Mouse (Mus musculus): ENCODE measurements around the gene Nipal4.

Gene Nipal4

DNA sequence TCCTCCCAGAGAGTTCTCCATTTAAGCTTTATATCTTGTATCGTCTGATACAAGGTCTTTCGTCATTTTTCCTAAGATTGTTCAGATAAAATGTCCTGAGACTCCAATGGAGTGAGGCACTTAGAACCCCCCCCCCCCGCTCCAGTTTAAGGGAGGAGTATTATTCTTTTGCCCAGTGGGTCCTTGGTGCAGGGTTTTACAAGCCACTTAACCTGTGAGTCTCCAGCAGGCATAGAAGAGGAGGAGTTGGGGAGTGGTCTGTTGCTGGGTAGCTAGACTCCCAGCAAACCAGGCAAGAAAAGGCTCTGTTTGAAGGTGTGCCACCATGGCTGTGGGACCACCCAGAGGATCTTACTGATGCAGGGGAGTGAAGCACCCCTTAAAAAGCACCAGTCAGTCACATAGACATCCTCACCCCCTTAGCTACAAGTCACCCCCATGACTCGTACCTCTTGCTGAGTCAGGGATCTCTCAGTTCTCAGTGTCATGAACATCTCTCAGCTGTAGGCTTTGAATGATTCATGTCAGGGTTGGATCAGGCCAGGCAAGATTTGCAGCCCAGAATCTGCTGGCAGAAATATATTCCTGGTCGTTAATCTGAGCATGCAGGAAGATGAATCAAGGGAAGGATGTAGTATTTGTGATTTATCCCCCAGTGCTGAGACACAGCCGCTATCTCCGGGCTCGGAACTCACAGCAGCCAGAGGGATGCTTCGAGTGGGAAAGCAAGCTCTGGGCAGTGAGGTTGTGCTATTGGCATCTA is 50.7 kb downstream of the Nipal4 start:
- peak; percentile 55 for ATAC-seq (ENCODE audit: low TSS enrichment)

DNA sequence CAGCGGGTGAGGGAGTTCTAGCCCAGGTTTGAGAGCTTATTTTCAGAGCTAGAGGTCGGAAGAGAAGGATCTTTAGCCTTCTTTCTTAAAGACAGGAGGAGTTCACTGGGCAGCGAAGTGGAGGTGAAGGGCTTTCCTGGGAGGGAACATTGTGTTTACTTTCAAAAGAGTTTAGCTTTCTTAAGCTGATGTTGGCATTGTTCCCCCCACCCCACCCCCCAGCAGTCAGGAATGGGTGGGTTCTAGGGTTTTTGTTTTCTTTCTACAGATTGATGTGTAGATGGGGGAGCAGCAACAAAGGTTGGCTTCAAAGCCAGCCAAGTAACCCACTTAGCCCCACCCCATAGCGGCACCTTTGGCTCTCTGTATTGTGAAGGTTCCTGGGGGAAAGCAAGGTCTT is 51.3 kb downstream of the Nipal4 start:
- no peak for ATAC-seq (ENCODE audit: low TSS enrichment)

DNA sequence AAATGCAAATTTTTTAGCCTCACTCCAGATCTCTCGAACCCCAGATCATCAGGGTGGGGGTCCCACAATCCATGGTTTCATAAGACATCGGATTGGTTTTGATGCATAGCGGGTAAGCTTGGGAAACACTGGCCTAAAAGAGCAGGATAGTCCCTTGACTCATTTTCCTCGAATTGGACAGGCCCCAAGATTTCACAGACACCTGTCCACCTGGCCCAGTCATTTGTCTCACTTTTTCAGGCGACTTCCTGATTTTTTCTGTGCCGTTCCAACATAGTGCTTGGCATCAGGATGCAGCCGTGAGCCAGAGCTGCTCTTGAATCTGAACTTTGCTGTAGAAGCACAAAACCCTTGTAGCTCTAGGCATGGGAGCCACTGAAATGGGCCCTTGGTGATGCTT is 52.1 kb downstream of the Nipal4 start:
- peak; percentile 5; the same call in 1 of the 2 replicates for ATAC-seq (ENCODE audit: low TSS enrichment)

DNA sequence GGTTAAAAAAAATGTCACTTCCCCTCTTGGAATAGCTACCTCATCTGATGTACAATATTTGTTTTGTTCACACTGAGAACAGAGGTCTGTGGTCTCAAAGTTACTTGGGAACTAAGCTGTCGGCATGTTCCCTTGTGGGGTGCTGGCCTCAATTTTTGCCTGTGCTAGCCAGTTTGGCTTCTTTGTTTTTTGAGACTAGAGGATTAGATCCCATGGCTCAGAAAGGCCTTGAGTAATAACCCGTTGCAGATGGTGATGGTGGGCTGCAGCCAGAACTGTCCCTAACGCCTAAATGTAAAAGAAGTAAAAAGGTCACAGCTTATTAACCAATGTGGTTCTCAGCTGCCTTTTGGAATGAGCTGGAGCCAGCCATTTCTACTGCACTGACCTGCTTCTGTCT is 53.1 kb downstream of the Nipal4 start:
- no peak for ATAC-seq (ENCODE audit: low TSS enrichment)

DNA sequence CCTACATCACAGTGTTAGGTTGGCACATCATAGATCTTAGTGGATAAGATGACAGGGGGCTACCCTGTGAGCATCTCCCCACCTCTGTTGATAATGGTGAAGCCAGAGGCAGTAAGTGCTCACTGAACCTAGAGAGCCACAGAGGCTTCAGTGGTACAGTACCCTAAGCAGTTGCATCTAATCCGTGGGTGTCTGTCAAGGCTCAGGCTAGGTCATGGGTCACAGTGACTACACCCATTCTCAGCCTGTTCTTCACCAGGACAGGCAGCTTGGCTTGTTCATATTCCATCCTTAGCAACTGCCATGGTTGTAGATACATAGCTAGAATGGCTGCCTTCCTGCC is 55.4 kb downstream of the Nipal4 start:
- ATAC-seq (ENCODE audit: low TSS enrichment), result no peak

DNA sequence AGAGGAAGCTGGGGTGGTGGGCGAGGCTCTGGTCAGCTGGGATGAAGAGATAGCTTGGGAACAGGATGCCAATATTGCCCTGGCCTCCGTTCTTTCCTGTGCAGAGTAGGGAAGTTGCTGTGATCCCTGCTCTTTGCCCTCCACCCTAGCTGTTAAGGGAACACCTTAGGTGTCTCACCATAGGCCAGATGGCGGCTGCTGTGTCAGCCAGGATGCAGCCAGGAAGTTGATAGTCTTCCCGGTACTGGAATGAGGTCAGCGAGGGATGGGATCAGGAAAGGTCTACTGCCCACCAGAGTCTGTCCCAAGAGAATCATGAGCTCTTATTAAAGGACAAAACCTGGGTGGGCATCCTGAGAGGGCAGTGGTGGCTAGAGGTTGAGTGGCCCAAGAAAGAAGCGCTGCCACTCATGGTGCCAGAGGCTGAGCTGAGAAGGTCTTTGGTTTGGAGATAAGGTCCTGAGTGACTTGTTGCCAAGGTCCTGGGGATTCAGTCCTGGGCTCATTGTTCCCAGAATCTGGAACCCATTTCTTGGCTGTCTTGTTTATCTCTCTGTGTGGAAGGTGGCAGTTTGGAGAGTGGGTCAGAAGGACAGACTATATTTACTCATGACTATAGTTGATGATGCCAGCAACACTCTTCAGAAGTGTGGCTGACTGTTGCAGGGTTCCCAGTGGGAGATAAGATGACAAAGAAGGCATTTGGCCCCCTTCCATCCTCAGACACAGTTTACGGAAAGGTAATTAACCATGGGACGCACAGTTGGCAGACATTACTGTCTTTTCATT is 56.0 kb downstream of the Nipal4 start:
- ATAC-seq (ENCODE audit: low TSS enrichment), result no peak

DNA sequence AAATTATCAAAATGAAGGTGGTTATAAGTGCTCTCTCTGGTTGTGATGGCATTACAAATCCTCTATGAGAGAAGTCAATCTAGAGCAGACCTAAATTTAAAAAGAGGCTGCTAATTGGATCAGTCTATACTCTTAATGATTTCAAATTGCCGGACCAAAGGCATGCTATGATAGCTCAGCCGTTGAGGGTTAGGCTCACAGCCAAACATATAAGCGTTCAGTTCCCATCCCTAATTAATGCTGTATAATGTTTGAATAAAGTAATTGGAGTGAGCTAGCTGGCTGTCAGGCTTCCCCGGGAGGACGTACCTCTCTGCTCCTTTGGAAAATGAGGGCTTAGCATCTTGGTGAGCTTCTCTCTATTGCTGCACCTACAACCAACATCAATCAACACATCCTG is 57.1 kb downstream of the Nipal4 start:
- no peak for ATAC-seq (ENCODE audit: low TSS enrichment)

DNA sequence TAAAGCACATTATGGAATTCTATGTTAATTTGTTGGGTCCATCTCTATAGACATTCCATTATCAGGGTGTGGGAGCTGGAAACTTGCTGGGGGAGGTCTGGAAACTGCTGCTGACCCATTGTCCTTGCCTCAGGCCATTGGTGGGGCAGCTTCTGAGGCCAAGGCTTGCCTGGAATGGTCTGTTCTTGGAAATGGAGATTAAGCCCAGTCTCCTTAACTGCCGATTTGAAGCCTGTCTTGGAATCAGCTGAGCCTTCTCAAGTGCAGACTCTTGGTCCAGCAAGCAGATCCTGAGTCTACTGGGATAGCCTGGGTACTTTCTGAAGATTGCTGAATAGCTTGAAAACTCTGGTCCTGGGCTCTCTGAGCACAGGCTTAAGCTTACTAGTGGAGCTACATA is 59.3 kb downstream of the Nipal4 start:
- no peak for ATAC-seq (ENCODE audit: low TSS enrichment)

DNA sequence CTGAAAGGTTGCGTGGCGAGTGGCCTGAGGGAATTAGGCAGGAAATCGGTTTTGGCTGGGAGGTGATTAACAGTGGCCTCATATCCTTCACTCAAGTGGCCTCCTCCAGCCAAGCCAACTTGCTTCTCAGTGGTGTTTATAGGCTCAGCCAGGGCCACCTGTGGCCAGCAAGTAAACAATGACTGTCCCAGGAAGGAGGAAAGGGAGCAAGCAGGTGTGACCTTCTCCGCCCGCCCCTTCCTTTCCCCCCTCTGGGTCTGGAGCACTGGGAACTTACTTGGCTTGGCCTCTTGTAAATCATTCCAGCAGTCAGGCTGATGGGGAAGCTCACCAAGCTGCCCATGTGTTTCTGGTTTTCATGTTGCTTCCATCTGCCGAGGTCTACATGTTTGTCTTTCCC is 64.2 kb downstream of the Nipal4 start:
- ATAC-seq (ENCODE audit: low TSS enrichment), result no peak

All from frontal cortex, adult (tissue).